In genomic region chr11:115777487-115778335, GRCm38 (mm10) we compare ENCODE assay signal across 8 mouse cellular contexts. TPM values are rescaled to one million over a fixed set of nuclear protein-coding genes. Genes with fewer than 3 reads are reported as not detected.
DNase-seq lines count a peak whose midpoint lies in the region; ATAC-seq and TF ChIP-seq lines count a peak whose summit lies in the region.

No protein-coding gene starts in this region.

- 81% methylated on average over 17 of the region's 17 CpGs for WGBS in limb, embryonic 13.5 days

- peak; percentile 6 for DNase-seq in gastrocnemius, postnatal 10 days
- DNase-seq in gastrocnemius, postnatal 14 days = no peak
- peak; percentile 88 to 89 for DNase-seq in urinary bladder, adult 18-20 months (ENCODE audit: low spot score in 2 of 2)
- DNase-seq in urinary bladder, postnatal 10 days (ENCODE audit: low spot score) = no peak
- peak; percentile 42 to 64 for DNase-seq in urinary bladder, postnatal 4 days (ENCODE audit: low spot score in 2 of 2)
- no peak for DNase-seq in left cerebral cortex, adult 2 months (ENCODE audit: extremely low spot score in 1 of 2, low spot score in 2 of 2)
- no peak for DNase-seq in left cerebral cortex, adult 18-20 months (ENCODE audit: low spot score in 2 of 2)

- TF ChIP-seq CTCF in left cerebral cortex, adult 2 months (IDR thresholded peaks at IDR 0.05) = no peak

- ATAC-seq in limb, embryonic 13.5 days (ENCODE audit: low FRiP score, low read depth) = peak; percentile 25; the same call in 1 of the 2 replicates

- intact Hi-C loops in gastrocnemius, postnatal 14 days (cut with DNase I; ENCODE audit: low total_unique reads) = no loop called here
- intact Hi-C loops in left cerebral cortex, adult 2 months (cut with DNase I) = no loop called here

- H3K9me3 ChIP-seq in limb, embryonic 13.5 days = no peaks in the 10 kb centered on the region

- no peak overlapping the region for H3K9ac ChIP-seq in limb, embryonic 13.5 days

- H3K4me1 ChIP-seq in limb, embryonic 13.5 days = peaks cover 46% of the 10 kb centered on the region

- peaks cover 32% of the 10 kb centered on the region for H3K36me3 ChIP-seq in limb, embryonic 13.5 days

- no peak overlapping the region for H3K4me3 ChIP-seq in limb, embryonic 13.5 days
- no peak overlapping the region for H3K4me3 ChIP-seq in left cerebral cortex, adult 2 months

- H3K27me3 ChIP-seq in limb, embryonic 13.5 days = no peaks in the 10 kb centered on the region

- no peak overlapping the region for H3K4me2 ChIP-seq in limb, embryonic 13.5 days (replicated peaks)

- H3K27ac ChIP-seq in limb, embryonic 13.5 days = peak overlapping the region; percentile 12; the same call in 1 of the 2 replicates
- no peak overlapping the region for H3K27ac ChIP-seq in left cerebral cortex, adult 2 months

RNA-seq across cellular contexts. Expression of gene Tmem94, which starts 12.5 kb away (rescaled TPM):
- 10 to 100 TPM; 55.6 to 60.0 TPM for total RNA-seq in gastrocnemius, postnatal 10 days (2021)
- 10 to 100 TPM; 52.7 to 61.5 TPM for total RNA-seq in gastrocnemius, postnatal 14 days (2021)
- polyA plus RNA-seq in limb, embryonic 13.5 days (2015; fragmentation: Nextera tagmentation; extraction: Ambion mirVana) = 22.7 and 31.9 TPM in 2 replicates
- 10 to 100 TPM; 62.3 to 62.7 TPM for total RNA-seq in left cerebral cortex, adult 2 months (2021)
- 10 to 100 TPM; 62.9 to 65.2 TPM for total RNA-seq in left cerebral cortex, adult 18-20 months (2021)

RNA-seq across cellular contexts. Expression of gene Caskin2, which starts 35.7 kb away (rescaled TPM):
- total RNA-seq in gastrocnemius, postnatal 10 days (2021) = 10 to 100 TPM; 16.8 to 22.7 TPM
- 10 to 100 TPM; 18.4 to 20.1 TPM for total RNA-seq in gastrocnemius, postnatal 14 days (2021)
- polyA plus RNA-seq in limb, embryonic 13.5 days (2015; fragmentation: Nextera tagmentation; extraction: Ambion mirVana) = 15.5 and 19.4 TPM in 2 replicates
- 10 to 100 TPM; 18.1 to 18.8 TPM for total RNA-seq in left cerebral cortex, adult 2 months (2021)
- total RNA-seq in left cerebral cortex, adult 18-20 months (2021) = 10 to 100 TPM; 17.7 to 18.6 TPM

RNA-seq across cellular contexts. Expression of gene Tsen54, which starts 36.8 kb away (rescaled TPM):
- 10 to 100 TPM; 10.3 to 11.1 TPM for total RNA-seq in gastrocnemius, postnatal 10 days (2021)
- 1 to 10 TPM; 5.8 to 7.8 TPM for total RNA-seq in gastrocnemius, postnatal 14 days (2021)
- polyA plus RNA-seq in limb, embryonic 13.5 days (2015; fragmentation: Nextera tagmentation; extraction: Ambion mirVana) = 32.9 and 33.8 TPM in 2 replicates
- total RNA-seq in left cerebral cortex, adult 2 months (2021) = 10 to 100 TPM; 12.4 to 14.2 TPM
- 10 to 100 TPM; 14.0 to 14.5 TPM for total RNA-seq in left cerebral cortex, adult 18-20 months (2021)

RNA-seq across cellular contexts. Expression of gene Llgl2, which starts 46.1 kb away (rescaled TPM):
- total RNA-seq in gastrocnemius, postnatal 10 days (2021) = 10 to 100 TPM; 16.5 to 17.4 TPM
- total RNA-seq in gastrocnemius, postnatal 14 days (2021) = 10 to 100 TPM; 11.2 to 11.5 TPM
- 4.8 and 6.0 TPM in 2 replicates for polyA plus RNA-seq in limb, embryonic 13.5 days (2015; fragmentation: Nextera tagmentation; extraction: Ambion mirVana)
- total RNA-seq in left cerebral cortex, adult 2 months (2021) = 1 to 10 TPM; 2.3 to 3.6 TPM
- 1 to 10 TPM; 3.6 to 4.5 TPM for total RNA-seq in left cerebral cortex, adult 18-20 months (2021)

Comparison
In these comparisons a context has a peak if more than half of its experiments do, and no peak if none do; other contexts are left out.
1. DNase-seq: peak in gastrocnemius, postnatal 10 days (single experiment), urinary bladder, adult 18-20 months (2 of 2) and urinary bladder, postnatal 4 days (2 of 2); none in gastrocnemius, postnatal 14 days (single experiment), urinary bladder, postnatal 10 days (single experiment), left cerebral cortex, adult 2 months (0 of 2) and left cerebral cortex, adult 18-20 months (0 of 2).